Mouse (Mus musculus) heart, embryonic 14.5 days (tissue): ENCODE results near the gene Atg16l2. TPM values are rescaled to one million over a fixed set of nuclear protein-coding genes. Genes with fewer than 3 reads are reported as not detected.

Experiments
- ATAC-seq: fragments of 200-750 bp; cut with Nextera tagmentation; 2 replicates; pipeline ENCODE4 v1.8.0; 2017; ENCODE audit warnings: low read depth, moderate TSS enrichment; ENCODE audit not compliant: insufficient number of reproducible peaks, insufficient read depth, low FRiP score
- H3K27ac ChIP-seq, 2 experiments: fragments of 200-500 bp in 1 of 2; fragments of 300-500 bp in 1 of 2; sonication (generic) in 1 of 2; replicated peaks in 1 of 2; 2 replicates each; pipeline ENCODE4 v1.5.1; 2012 to 2014; ENCODE audit warnings: low read depth in 2 of 2, low read length in 2 of 2, control low read depth in 1 of 2, mild to moderate bottlenecking in 1 of 2, mixed read lengths in 1 of 2; ENCODE audit not compliant: control insufficient read depth in 1 of 2, insufficient read depth in 1 of 2
- H3K27me3 ChIP-seq: fragments of 300-500 bp; sonication (generic); 2 replicates; pipeline ENCODE4 v1.6.1; 2014; ENCODE audit warnings: mild to moderate bottlenecking, low read length, control low read depth; ENCODE audit not compliant: control insufficient read depth, insufficient read depth
- H3K36me3 ChIP-seq: fragments of 300-500 bp; sonication (generic); 2 replicates; pipeline ENCODE4 v1.6.1; 2014; ENCODE audit warnings: mild to moderate bottlenecking, control low read depth, low read length, mixed read lengths; ENCODE audit not compliant: control insufficient read depth, insufficient read depth
- H3K4me1 ChIP-seq, 2 experiments: fragments of 200-500 bp in 1 of 2; fragments of 300-500 bp in 1 of 2; sonication (generic) in 1 of 2; 2 replicates each; pipeline ENCODE4 v1.6.1; 2012 to 2014; ENCODE audit warnings: low read length in 2 of 2, control low read depth in 1 of 2, mixed read lengths in 1 of 2; ENCODE audit not compliant: control insufficient read depth in 2 of 2, insufficient read depth in 2 of 2
- H3K4me2 ChIP-seq: fragments of 300-500 bp; sonication (generic); 2 replicates; pipeline ENCODE4 v1.6.1; 2014; ENCODE audit warnings: mild to moderate bottlenecking, low read length
- H3K4me3 ChIP-seq, 2 experiments: fragments of 200-500 bp in 1 of 2; fragments of 300-500 bp in 1 of 2; sonication (generic) in 1 of 2; 2 replicates each; pipeline ENCODE4 v1.5.1; 2012 to 2014; ENCODE audit warnings: low read length in 2 of 2, mild to moderate bottlenecking in 2 of 2, control low read depth in 1 of 2, low read depth in 1 of 2, moderate library complexity in 1 of 2; ENCODE audit not compliant: control insufficient read depth in 1 of 2, insufficient read depth in 1 of 2
- H3K9ac ChIP-seq: fragments of 300-500 bp; sonication (generic); 2 replicates; pipeline ENCODE4 v1.6.1; 2014; ENCODE audit warnings: mild to moderate bottlenecking, low read length
- H3K9me3 ChIP-seq: fragments of 300-500 bp; sonication (generic); 2 replicates; pipeline ENCODE4 v1.6.1; 2016; ENCODE audit warnings: low read length, control low read depth; ENCODE audit not compliant: control insufficient read depth
- WGBS: fragments of 180-500 bp; shearing (Covaris S2); extraction: QIAGEN DNeasy Blood & Tissue Kit; methylation state at CpG from one replicate; pipeline ENCODE4 v1.1.7; 2014; 5-methylcytosine and 5-hydroxymethylcytosine counted together
- polyA plus RNA-seq: library from polyadenylated mRNA; unstranded; fragments of >200 nt; fragmentation: Nextera tagmentation; extraction: Ambion mirVana; gene quantifications from 2 replicates; pipeline ENCODE4 v1.2.1, GENCODE M21; 2014

Gene Atg16l2
- polyA plus RNA-seq, 1 experiment from 2014 or later = 21.3 TPM

DNA sequence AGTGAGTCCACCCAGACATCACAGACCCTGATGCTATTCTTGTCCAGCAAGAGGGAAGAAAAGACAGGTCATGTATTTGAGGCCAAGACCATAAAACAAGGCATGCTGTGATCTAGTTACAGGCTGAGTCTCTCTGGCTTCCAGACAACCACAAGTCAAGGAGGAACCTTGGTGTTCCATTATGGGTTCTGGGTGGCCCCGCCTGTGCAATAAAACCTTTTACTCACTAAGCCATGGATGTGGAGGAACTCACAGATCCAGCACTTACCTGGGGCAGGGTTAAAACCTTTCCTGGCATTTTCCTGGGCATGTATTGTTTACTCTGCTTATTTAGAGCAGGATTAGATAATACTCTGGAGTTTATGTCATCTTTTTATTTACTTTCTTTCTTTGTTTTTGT, 17.5 kb downstream of the Atg16l2 start:
- H3K36me3 ChIP-seq = peaks cover 88% of the 10 kb centered on the region
- no peaks in the 10 kb centered on the region for H3K27me3 ChIP-seq
- H3K9ac ChIP-seq = no peak overlapping the region
- no peaks in the 10 kb centered on the region for H3K4me1 ChIP-seq
- no peak overlapping the region for H3K27ac ChIP-seq
- H3K4me2 ChIP-seq = no peak overlapping the region
- no peak overlapping the region for H3K4me3 ChIP-seq
- no peak for ATAC-seq
- WGBS = 92% methylated on average over 1 of the region's 1 CpGs
- H3K9me3 ChIP-seq = no peaks in the 10 kb centered on the region

DNA sequence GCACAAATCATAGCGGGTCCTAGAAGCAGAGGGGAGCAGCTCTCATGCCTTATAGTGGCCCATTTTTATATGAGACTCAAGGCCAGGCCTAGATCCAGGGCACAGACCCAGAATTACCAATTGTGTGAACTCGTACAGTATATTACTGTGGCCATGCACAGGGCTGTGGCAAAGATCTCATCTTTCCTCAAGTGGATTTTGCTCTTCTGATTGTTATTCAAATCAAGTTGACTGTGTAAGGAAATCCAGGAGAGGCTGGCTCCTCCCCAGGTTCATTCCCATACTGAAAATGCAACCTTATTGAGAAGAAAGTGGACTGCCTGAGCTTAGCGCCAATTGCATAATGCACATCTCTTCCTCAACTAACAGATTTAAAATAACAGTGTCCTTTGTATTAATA, 19.3 kb downstream of the Atg16l2 start:
- peaks cover 91% of the 10 kb centered on the region for H3K36me3 ChIP-seq
- no peaks in the 10 kb centered on the region for H3K27me3 ChIP-seq

DNA sequence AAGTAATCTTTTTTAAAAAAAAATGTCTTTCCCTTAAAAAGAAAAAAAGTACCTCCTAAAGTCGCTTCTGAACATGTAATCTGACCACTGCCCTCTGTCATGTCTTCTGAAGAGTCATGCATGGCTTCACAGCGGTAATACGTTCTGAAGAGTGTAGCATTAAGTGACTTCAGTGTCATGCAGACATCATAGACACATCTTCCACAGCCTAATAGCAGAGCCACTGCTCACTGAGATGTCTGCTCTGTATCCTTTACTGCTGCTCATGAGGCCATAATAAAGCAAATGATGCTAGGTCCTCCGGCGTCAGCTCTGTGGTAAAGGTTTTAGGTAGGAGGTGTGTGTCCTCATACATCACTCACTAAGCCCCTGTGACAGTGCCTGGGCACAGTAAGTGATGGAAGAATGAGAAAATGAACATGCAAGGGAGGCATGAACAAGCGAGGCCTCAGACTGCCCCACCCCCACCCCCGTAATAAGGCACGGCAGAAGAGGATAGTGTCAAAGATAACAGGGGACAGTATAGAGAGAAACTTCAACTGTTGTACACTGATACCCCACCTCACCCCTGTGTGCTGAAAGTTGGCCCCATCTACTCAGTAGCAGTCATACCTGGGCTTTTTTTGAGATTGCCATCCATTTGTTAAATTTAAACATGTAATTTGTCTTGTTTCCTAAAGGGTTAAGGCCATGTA, 29.4 kb downstream of the Atg16l2 start:
- Histone ChIP-seq H3K9ac (no peak overlapping the region), H3K36me3 (peaks cover 48% of the 10 kb centered on the region), H3K9me3 (no peaks in the 10 kb centered on the region), H3K4me1 (peaks cover 0 to 10% of the 10 kb centered on the region in 2 experiments; a peak in 2 of 4 replicates), H3K27ac (no peak overlapping the region), H3K4me3 (no peak overlapping the region), H3K4me2 (no peak overlapping the region), H3K27me3 (no peaks in the 10 kb centered on the region)
- 77% methylated on average over 8 of the region's 8 CpGs for WGBS
- ATAC-seq = no peak

More for the DNA sequence above, 19.3 kb downstream of the Atg16l2 start:
- WGBS = 93% methylated on average over 3 of the region's 3 CpGs
- Histone ChIP-seq H3K4me1 (no peaks in the 10 kb centered on the region), H3K9ac (no peak overlapping the region), H3K9me3 (no peaks in the 10 kb centered on the region), H3K27ac (no peak overlapping the region), H3K4me2 (no peak overlapping the region), H3K4me3 (no peak overlapping the region)
- ATAC-seq = no peak

DNA sequence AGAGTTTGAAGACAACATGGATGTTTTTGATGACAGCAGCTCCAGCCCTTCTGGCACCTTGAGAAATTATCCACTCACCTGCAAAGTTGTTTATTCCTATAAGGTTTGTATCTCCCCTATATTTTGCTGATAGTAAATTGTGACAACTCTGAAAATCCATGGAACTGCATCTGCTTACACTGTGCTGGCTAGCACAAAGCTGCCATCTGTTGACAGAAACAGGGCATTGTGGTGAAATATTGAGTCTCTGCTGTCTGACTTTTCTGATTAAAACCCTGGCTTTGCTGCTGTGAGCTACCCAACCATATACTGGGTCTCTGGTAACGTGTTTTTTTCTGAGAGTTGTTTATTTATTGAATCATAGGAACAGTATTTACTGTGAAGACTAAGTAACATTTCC, 30.4 kb downstream of the Atg16l2 start:
- H3K27me3 ChIP-seq = no peaks in the 10 kb centered on the region
- no peak overlapping the region for H3K4me3 ChIP-seq
- H3K4me1 ChIP-seq = peaks cover 2 to 20% of the 10 kb centered on the region in 2 experiments; a peak in 3 of 4 replicates
- H3K9ac ChIP-seq = no peak overlapping the region
- whole genome bisulfite sequencing = 78% methylated on average over 1 of the region's 1 CpGs
- no peak overlapping the region for H3K4me2 ChIP-seq
- peaks cover 38% of the 10 kb centered on the region for H3K36me3 ChIP-seq
- no peaks in the 10 kb centered on the region for H3K9me3 ChIP-seq
- no peak overlapping the region for H3K27ac ChIP-seq
- ATAC-seq = no peak

DNA sequence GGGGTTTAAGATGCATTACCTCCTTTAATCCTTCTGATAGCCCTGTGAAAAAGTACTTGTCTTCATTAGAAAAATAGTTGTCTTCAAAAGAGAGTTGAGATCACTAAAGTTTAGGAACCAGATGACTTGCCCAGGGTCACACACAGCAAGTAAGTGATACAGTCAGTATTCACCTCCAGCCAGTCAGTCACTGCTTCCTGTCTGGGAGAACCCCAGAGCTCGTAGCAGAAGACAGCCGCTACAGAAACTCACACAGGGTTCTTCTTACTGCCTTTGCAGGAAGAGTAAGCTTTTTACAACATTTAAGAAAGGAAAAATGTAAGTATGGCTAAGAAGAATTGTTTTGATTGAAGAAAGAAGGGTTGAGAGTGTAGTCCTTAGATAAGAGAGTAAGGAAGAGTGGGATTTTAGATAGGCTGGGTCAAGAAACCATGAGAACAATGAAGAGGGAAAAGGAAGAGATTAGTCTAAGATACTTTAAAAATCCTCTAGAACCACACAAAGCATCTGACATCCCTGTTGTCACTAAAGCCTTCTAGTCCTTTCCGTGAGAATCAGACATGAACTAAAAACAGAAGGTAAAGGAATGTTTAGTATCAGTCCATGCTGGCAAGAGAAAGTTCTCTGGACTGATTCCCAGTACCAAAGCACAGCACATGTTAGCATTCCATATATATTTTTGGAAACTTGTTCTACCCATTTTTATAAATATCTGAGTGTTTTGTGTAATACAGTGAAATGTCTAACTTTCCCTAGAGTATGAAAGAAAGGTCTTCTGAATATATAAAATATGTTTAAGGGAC, 34.4 kb downstream of the Atg16l2 start:
- H3K36me3 ChIP-seq = peaks cover 10% of the 10 kb centered on the region
- H3K4me1 ChIP-seq = peaks cover 2 to 20% of the 10 kb centered on the region in 2 experiments; a peak in 3 of 4 replicates
- peak overlapping the region; percentile 0; the same call in 1 of the 2 replicates for H3K4me2 ChIP-seq
- no peaks in the 10 kb centered on the region for H3K27me3 ChIP-seq
- peak overlapping the region; percentile 73 to 81 for H3K27ac ChIP-seq
- no peak overlapping the region for H3K9ac ChIP-seq
- H3K9me3 ChIP-seq = no peaks in the 10 kb centered on the region
- 33% methylated on average over 3 of the region's 3 CpGs for WGBS
- H3K4me3 ChIP-seq = no peak overlapping the region
- ATAC-seq = peak; percentile 68

DNA sequence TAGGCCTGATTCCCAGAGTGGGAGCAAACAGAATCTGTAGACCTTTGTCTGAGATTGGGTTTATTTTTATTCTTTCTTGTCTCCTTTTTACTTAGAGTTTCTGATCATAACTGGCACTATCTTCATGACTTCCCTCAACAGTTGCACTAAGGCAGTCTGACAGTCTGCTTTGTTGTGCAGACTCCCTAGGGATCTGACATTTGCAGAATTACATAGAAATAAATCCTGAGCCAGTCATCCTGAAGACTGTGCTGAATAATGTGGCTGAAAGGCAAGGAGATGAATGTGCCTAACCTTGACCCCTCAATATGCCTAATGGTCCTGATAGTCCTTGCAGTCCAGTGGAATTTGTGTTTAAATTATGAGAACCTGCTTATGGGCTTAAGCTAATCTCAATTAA, 38.5 kb downstream of the Atg16l2 start:
- H3K27me3 ChIP-seq = no peaks in the 10 kb centered on the region
- H3K9me3 ChIP-seq = no peaks in the 10 kb centered on the region
- peaks cover 2 to 15% of the 10 kb centered on the region in 2 experiments; a peak in 3 of 4 replicates for H3K4me1 ChIP-seq
- peaks cover 29% of the 10 kb centered on the region for H3K36me3 ChIP-seq
- no peak overlapping the region for H3K4me3 ChIP-seq
- H3K9ac ChIP-seq = no peak overlapping the region
- H3K4me2 ChIP-seq = no peak overlapping the region
- ATAC-seq = no peak
- no peak overlapping the region for H3K27ac ChIP-seq

DNA sequence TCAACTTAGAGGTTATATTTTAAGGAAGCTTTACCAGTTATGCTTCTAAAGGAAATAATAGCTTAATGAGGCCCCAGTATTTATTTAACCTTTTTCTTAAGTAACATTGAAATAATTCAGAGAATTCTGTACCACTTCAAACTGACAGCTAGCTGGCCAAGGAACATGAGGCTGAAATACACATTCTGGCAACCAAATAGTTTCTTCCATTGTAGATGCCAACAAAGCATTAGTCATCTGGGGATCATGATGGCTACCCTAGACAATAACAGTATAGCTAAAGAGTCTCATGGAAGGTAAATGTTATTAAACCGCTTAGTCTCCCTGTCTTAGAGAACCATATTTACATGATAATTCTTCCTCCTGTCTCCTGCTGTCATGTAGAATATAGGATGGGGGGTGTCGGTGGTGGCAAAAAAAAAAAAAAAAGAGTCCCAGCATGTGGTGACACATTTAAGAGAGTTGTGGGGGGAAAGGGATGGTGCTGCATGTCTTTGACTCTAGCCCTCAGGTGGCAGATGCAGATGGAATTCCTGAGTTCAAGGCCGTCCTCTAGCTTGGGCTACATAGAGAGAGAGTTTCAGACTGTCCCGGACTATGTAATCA, 40.0 kb downstream of the Atg16l2 start:
- 95% methylated on average over 4 of the region's 4 CpGs for WGBS
- Histone ChIP-seq H3K36me3 (peaks cover 29% of the 10 kb centered on the region), H3K4me1 (peaks cover 0 to 4% of the 10 kb centered on the region in 2 experiments; a peak in 3 of 4 replicates), H3K9ac (no peak overlapping the region), H3K27me3 (no peaks in the 10 kb centered on the region), H3K27ac (no peak overlapping the region), H3K4me3 (no peak overlapping the region), H3K9me3 (no peaks in the 10 kb centered on the region), H3K4me2 (no peak overlapping the region)
- ATAC-seq = no peak
